Mouse (Mus musculus) liver, adult (tissue): ENCODE results near the gene Col6a6.

Source experiments
- GATA4 ChIP-seq: IDR thresholded peaks from 2 replicates; pipeline ENCODE4 v1.6.1; 2014; ENCODE audit warnings: mild to moderate bottlenecking, low read length; ENCODE audit not compliant: insufficient replicate concordance

Gene Col6a6

DNA sequence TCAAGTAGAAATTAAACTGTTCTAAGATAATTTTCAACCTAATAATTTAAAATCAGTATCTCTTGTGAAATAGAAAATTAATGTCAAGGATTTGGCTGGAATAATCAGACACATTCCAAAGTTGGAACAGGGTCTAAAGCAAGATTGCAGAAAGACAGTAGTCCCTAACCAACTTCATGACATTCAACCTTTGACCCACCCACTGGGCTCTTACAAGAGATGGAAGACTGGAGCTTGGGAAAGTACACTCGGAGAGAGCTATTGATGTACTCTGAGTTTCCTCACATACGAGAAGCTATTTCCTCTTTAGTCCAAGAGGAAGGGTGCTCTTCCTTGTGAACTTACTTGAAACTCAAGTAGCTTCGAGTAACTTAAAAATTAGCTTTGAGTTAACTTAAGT, 56.6 kb downstream of the Col6a6 start:
- TF ChIP-seq GATA4, result no peak

DNA sequence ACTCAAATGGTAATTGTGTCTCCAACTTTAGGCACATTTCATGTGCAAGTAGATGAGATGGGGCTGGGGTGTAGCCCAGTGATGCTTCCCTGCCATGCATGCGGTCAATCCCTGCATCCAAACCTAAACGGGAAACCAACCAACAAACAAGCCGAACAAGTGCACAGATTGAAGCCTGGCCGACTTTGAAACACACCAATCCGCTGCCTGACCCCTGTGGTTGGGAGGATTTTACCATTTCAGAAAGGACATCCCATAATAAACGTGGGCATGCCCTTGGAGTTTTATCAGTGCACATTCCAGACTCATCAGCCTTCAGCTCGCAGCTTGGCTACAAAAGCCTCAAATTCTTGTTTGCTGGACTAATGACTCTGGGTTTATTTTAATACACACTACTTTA, 57.3 kb downstream of the Col6a6 start:
- TF ChIP-seq GATA4, result no peak

DNA sequence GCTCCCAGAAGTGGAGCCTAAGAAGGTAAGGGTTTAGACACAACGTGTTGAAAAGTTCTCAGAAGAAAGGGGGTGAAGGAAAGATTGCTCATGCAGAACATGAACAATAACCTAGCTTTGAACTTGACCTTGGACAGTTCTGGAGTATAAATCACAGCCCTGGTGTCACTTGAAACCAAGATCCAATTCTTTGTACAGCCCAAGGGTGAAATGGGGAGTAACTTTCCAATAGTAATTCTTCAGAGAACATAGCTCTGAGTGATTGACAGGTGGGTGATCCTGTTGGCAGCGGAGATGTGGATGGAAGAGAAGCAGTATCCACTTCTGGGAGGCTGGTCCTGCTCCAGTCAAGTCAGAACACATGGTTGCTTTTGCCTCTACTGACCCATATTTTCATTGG, 62.1 kb downstream of the Col6a6 start:
- no peak for TF ChIP-seq GATA4

DNA sequence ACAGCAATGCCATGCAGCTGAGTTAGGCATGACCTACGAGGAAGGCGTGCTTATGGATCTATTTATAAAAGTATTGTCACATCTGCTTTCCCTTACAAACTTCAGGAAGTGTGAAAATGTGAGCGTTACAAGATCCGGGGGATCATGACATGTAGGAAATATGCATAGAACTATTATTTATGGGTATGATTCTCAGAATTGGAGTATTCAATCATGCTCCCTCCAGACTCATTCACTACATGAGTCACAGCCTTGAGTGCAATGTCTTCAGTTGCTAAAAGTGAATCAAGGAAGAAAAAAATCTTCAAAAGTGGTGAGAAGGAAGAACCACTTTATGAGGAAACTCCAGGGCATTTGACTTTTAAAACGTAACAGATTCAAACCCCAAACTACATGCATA, 63.3 kb downstream of the Col6a6 start:
- TF ChIP-seq GATA4, result no peak

DNA sequence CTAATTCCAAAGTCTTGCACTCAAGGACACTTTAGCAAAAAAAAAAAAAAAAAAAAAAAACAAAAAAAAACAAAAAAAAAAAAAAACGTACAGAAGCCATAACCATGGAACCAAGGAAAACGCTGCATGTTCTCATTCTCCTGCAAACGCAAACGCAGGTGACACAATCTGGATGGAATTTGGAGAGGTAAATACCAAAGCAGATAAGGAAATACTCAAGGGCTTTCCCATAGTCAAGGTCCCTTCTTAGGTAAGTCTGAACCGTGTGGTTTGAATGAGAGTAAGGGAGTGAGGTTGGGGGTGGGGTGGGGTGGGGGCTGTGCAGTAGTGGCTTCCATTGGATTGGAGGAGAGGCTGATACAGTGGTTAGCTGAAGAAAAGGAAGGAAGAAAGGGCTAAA, 63.8 kb downstream of the Col6a6 start:
- TF ChIP-seq GATA4, result no peak

DNA sequence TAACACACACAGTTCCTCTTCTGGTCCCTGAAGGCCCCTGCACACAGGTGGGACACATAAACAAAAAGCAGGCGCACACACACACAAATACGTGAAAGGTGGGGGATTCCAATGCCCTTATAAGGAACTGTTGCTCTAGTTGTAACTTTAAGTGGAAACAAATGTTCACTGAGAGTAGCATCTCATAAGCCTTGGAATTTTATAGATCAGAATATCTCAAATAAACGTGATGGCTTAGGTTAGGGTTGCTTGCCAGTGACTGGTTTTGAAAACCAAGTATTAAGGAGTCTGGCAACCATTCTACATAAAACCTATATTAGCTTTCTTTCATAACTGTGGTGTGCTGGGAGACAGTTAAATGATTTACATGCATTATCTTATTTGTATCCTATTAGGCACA, 64.3 kb downstream of the Col6a6 start:
- TF ChIP-seq GATA4, result no peak

DNA sequence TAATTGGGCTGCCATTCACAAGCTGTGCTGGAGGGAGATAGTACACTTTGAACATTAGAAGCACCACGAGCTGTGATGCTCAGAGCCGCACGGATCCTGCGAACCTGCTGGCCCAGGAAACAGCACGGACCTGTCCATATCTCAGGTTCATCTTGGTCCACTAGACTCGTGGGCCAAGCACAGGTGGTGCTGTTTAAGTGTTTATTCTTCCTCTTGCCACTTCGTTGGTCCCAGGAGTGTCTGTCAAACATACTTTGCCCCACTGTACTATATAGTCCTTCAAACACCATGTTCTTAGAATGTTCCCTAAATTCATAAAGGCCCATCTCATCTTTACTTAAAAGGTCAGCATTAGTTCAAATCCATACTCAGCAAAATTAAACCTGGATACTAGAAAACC, 65.7 kb downstream of the Col6a6 start:
- TF ChIP-seq GATA4, result no peak

DNA sequence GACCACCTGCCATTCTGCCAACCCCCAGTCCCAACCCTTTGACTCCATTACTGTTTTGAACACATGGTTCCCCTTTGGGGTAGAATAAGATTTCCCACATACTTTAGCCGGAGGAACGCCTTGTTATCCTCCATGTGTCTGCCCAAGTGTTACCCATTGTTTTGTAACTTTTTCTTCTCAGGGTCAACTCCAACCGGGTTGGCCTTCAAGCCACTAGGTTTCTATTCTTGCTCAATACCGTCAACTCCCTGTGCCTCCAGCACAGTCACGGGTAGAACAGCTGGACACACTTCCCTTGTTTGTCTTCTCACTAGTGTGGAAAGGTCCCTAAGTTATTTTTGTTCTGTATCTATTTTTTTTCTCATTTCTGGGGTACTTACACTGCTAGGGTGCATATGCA, 69.1 kb downstream of the Col6a6 start:
- no peak for TF ChIP-seq GATA4

DNA sequence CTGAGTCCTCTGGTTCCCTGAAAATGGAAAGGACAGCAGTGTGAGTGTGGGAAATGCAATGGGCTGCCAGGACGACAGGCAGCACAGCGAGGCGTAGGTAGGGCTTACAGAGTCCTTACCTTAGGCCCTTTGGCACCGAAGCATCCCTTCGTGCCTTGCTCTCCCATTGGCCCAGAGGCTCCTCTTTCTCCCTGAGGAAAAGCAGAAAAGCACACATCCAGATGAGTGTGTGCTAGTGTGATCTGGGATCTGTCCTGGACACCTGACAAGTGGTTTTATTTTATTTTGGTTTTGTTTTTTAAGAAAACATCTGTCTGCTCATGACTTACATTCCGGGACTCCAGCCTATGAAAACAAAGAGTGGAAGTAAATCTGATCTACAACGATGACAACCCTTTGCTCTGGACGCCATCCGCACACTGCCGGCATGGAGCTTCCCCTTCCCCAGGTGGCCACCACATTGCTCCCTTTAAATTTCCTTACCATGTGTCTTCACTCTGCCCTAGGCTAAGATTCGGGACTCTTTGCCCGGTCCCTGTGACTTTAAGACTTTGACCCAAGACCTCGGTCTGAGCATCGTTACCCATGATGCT, 69.7 kb downstream of the Col6a6 start:
- no peak for TF ChIP-seq GATA4

DNA sequence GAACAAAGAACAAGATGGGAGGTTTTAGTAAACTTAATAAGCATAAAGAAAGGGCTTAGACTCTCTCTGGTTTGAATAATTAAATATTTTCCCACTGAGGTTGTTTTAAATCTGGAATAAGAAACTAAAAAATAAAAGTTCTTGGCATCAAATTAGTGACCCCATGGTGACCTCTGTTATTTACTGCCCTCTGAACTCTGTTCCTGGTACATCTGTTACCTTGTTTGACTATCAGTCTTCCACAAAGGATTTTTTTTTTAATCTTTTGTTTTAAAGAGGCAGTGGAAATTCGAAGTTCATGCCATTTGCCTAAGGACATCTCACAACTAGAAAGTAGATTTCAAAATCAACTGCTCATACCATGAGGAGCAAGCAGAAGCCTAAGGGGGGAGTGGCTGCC, 73.7 kb downstream of the Col6a6 start:
- no peak for TF ChIP-seq GATA4

DNA sequence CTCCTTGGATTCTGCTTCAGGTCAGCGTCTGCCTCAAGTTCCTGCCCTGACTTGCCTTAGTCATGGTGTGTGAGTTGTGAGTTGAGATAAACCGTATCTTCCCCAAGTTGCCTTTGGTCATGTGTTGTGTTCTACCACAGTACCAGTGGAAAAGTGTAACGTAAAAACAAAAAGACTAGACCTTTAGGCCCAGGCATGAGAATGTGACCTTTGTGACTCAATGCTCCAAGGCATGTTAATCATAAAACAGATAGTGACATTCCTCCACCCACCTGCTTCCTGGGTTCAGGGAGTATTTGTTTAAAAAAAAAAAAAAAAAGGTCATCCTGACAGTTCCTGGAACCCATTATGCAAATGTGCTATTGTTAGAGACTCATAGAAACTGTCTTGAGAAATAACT, 82.1 kb downstream of the Col6a6 start:
- TF ChIP-seq GATA4, result no peak

DNA sequence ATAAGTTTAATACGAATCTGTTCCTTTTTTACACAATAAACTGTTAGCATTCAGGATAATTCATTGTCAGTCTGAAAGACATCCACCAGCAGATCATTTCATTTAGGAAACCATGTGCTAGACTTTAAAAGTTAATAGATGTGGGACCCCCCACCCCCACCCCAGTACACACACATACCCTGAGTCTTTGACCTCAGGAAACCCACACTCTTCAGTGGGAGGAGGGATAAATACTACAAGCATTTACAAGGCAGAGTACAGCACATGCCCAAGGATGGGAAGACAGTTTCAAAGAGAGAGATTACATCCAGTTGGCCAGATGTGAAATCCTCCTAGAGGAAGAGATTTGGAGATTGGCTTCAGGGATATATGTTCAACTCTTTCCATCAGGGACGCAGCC, 87.5 kb downstream of the Col6a6 start:
- TF ChIP-seq GATA4, result no peak

DNA sequence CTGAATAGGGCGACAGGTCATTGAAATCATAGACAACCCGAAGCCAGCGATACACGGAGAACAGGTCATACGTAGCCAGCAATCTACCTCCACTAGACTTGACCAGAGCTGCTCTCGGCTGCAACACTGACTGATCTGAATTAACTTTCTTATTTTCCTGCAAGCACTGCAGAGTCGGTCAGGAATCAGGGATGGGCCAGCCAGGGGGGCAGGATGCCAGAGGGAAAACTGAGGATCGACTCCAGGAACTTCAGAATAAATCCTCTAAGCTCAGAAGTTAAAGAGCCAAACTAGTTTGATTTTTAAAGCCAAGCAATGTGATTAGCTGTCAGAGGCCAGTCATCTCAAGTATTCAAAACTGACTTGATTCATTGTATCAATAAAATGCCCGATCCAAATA, 88.5 kb downstream of the Col6a6 start:
- no peak for TF ChIP-seq GATA4

DNA sequence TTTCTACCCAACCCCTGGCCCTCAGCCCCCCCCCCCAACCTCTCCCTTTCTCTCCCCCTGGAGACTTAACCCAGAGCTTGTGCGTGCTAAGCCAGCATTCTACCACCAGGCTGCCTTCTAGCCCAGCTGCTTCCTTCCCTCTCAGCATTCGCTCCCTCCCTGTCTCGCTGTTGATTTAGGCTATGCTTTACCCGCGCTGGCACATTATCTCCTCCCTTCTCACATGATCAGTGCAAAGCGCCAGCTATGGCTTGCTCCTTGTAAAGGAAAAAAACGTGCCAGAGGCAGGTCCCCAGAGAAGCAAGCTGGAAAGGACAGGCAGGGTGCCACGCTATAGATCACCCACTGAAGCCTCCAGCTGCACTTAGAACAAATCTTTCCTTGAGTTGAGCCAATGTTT, 90.5 kb downstream of the Col6a6 start:
- no peak for TF ChIP-seq GATA4

DNA sequence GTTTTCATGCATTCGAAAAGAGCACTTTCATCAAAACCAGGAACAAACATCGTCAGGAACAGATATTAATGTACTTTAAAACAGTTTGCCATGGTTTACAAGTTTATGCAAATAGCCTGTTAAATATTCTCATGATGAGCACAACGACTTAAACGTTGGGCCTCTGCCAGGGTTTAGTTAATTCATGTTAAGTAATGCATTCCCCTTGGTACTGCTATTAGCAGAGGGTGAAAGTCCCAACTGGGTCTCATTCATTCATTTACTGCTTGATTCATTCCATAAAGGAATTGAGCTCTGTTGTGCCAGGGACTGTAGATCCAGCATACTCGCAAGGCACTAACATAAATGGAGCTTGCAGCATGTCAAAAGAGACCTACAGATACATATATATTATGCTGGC, 92.8 kb downstream of the Col6a6 start:
- no peak for TF ChIP-seq GATA4

DNA sequence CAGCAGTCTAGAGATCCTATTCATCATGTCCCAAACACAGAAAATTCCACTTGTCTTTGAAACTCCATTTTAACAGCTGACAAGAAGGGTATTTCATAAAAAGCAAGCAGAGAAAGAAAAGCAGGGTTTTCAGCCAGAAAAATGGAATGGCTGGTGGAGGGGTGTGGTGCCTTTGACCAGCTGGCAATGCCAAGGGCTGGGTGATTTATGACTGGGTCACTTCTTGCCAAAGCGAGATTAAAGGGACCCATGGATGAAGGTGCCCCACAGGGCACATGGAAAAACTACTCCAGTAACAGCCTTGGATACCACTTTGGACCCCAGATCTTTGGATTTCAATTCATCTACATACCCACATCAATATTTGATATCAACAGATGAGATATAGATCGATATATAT, 93.3 kb downstream of the Col6a6 start:
- TF ChIP-seq GATA4, result no peak

DNA sequence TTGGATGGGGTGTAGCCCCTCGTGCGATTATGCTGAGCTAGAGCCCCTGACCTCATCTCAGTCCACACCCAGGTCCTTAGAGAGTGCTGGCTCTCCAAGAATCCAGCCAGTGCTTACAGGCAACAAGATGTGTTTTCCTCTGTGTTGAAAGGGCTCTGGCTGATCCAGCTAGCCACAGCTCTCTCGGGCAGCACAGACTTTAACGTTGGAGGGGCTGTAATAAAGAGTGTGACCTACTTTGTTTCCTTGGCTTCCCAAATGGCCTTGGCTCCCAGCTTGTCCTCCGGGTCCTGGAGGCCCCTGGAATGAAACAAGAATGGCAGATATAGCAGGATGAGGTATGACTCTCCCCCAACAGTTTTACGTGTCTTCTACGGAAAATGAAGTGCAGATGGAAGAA, 96.0 kb downstream of the Col6a6 start:
- no peak for TF ChIP-seq GATA4

DNA sequence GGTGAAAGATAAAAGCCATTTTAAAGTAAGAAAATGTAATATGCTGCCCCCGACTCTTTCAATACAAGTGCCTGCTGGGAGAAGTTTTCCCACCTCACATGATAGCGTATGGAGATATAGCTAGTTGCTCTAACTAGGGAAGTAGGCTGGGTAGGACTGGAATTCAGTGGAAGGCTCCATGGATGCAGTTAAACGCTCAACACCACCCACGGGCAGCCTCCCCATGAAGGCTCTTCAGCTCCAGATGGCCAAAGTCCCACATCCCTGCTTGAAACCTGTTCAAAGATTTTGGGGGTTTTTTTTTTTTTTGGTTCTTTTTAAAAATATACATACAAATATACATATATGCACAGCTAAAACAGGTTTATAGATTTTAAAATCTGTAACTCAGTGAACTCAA, 107.5 kb downstream of the Col6a6 start:
- no peak for TF ChIP-seq GATA4
